Mouse (Mus musculus) liver, postnatal 0 days (tissue): Measurements from ENCODE around the gene Msi2. TPM values are rescaled to one million over a fixed set of nuclear protein-coding genes. Genes with fewer than 3 reads are reported as not detected.

Experiments
- ATAC-seq: fragments of 200-750 bp; cut with Nextera tagmentation; 2 replicates; pipeline ENCODE4 v1.8.0; 2017; ENCODE audit warnings: mild to moderate bottlenecking, moderate library complexity
- DNase-seq: peaks from one replicate; pipeline ENCODE4 v3.0.0-alpha.2; 2016
- H3K27ac ChIP-seq: fragments of 300-500 bp; sonication (generic); 2 replicates; pipeline ENCODE4 v1.5.1; 2014; ENCODE audit warnings: antibody characterized with exemption, moderate library complexity, mild to moderate bottlenecking, low read depth
- H3K27me3 ChIP-seq: fragments of 300-500 bp; sonication (generic); 2 replicates; pipeline ENCODE4 v1.6.1; 2014; ENCODE audit warnings: low read length, control low read depth, mixed read lengths; ENCODE audit not compliant: insufficient read depth
- H3K36me3 ChIP-seq: fragments of 300-500 bp; sonication (generic); replicated peaks from 2 replicates; pipeline ENCODE4 v1.6.1; 2014; ENCODE audit warnings: mild to moderate bottlenecking, control low read depth, low read length, moderate library complexity, mixed read lengths; ENCODE audit not compliant: insufficient read depth
- H3K4me1 ChIP-seq: fragments of 300-500 bp; sonication (generic); 2 replicates; pipeline ENCODE4 v1.6.1; 2014; ENCODE audit warnings: antibody characterized with exemption, mild to moderate bottlenecking, control low read depth; ENCODE audit not compliant: insufficient read depth
- H3K4me2 ChIP-seq: fragments of 300-500 bp; sonication (generic); 2 replicates; pipeline ENCODE4 v1.6.1; 2014; ENCODE audit warnings: low read depth, mild to moderate bottlenecking, low read length, moderate library complexity, mixed read lengths
- H3K4me3 ChIP-seq: fragments of 300-500 bp; sonication (generic); 2 replicates; pipeline ENCODE4 v1.5.1; 2014; ENCODE audit warnings: low read depth, low read length
- H3K9ac ChIP-seq: fragments of 300-500 bp; sonication (generic); replicated peaks from 2 replicates; pipeline ENCODE4 v1.6.1; 2014; ENCODE audit warnings: mild to moderate bottlenecking, moderate library complexity
- H3K9me3 ChIP-seq: fragments of 300-500 bp; sonication (generic); 2 replicates; pipeline ENCODE4 v1.6.1; 2016; ENCODE audit warnings: mild to moderate bottlenecking, control low read depth, low read length, mixed read lengths
- CTCF ChIP-seq: sonication (generic); IDR thresholded peaks from 2 replicates; pipeline ENCODE4 v1.5.1; 2016; ENCODE audit warnings: antibody characterized with exemption, low read depth
- EP300 ChIP-seq: IDR thresholded peaks from 2 replicates; pipeline ENCODE4 v1.6.1; 2016; ENCODE audit warnings: antibody characterized with exemption, low read depth, mild to moderate bottlenecking
- WGBS: fragments of 180-500 bp; shearing (Covaris S2); extraction: QIAGEN DNeasy Blood & Tissue Kit; methylation state at CpG from one replicate; pipeline ENCODE4 v1.1.7; 2014; ENCODE audit not compliant: insufficient replicate concordance; 5-methylcytosine and 5-hydroxymethylcytosine counted together
- polyA plus RNA-seq: library from polyadenylated mRNA; unstranded; fragments of >200 nt; fragmentation: Nextera tagmentation; extraction: Ambion mirVana; gene quantifications from 2 replicates; pipeline ENCODE4 v1.2.1, GENCODE M21; 2015

Gene Msi2
- polyA plus RNA-seq, 1 experiment from 2014 or later: 3.7 TPM

GRCm38 (mm10) chr11:88309059-88309700 lies 409.1 kb downstream of the Msi2 start:
- WGBS: 79% methylated on average over 10 of the region's 10 CpGs
- peaks cover 2% of the 10 kb centered on the region; the same call in 1 of the 2 replicates for H3K4me1 ChIP-seq
- H3K9ac ChIP-seq: no peak overlapping the region
- H3K4me3 ChIP-seq: no peak overlapping the region
- H3K36me3 ChIP-seq: no peaks in the 10 kb centered on the region
- DNase-seq (no peak), ATAC-seq (no peak)
- H3K9me3 ChIP-seq: no peaks in the 10 kb centered on the region
- H3K27ac ChIP-seq: no peak overlapping the region
- H3K4me2 ChIP-seq: no peak overlapping the region
- no peaks in the 10 kb centered on the region for H3K27me3 ChIP-seq
- TF ChIP-seq CTCF (no peak), EP300 (no peak)

GRCm38 (mm10) chr11:88307616-88308543 lies 410.4 kb downstream of the Msi2 start:
- Histone ChIP-seq H3K4me1 (no peaks in the 10 kb centered on the region), H3K9ac (no peak overlapping the region), H3K27ac (no peak overlapping the region), H3K36me3 (no peaks in the 10 kb centered on the region), H3K9me3 (no peaks in the 10 kb centered on the region), H3K27me3 (no peaks in the 10 kb centered on the region), H3K4me3 (no peak overlapping the region), H3K4me2 (no peak overlapping the region)
- DNase-seq (no peak), ATAC-seq (no peak)
- WGBS: 70% methylated on average over 14 of the region's 14 CpGs
- TF ChIP-seq CTCF (peak; percentile 41), EP300 (no peak)

DNA sequence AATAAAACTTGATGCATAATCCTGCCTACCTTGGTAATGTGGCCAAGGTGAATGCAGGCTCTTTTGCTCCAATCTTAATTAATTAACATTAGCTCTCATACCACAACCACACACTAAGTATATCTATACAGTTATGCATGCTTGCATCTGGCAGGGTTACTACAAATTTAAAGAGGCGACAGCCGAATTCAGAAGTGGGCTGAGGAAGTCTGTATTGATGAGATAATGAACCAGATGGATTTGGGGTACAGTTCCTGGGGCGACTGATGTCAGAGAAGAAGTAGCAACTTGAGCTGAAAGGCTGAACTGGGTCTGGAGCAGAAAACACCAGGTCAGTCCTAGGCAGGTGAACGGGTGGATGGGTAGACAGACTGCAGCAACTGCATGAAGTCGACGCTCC lies 412.6 kb downstream of the Msi2 start:
- DNase-seq: no peak
- Histone ChIP-seq H3K4me1 (no peaks in the 10 kb centered on the region), H3K4me2 (no peak overlapping the region), H3K4me3 (no peak overlapping the region), H3K9ac (no peak overlapping the region), H3K27me3 (no peaks in the 10 kb centered on the region), H3K36me3 (no peaks in the 10 kb centered on the region), H3K27ac (no peak overlapping the region), H3K9me3 (no peaks in the 10 kb centered on the region)
- WGBS: 53% methylated on average over 6 of the region's 6 CpGs
- no peak for ATAC-seq
- no peak for TF ChIP-seq CTCF
- no peak for TF ChIP-seq EP300

DNA sequence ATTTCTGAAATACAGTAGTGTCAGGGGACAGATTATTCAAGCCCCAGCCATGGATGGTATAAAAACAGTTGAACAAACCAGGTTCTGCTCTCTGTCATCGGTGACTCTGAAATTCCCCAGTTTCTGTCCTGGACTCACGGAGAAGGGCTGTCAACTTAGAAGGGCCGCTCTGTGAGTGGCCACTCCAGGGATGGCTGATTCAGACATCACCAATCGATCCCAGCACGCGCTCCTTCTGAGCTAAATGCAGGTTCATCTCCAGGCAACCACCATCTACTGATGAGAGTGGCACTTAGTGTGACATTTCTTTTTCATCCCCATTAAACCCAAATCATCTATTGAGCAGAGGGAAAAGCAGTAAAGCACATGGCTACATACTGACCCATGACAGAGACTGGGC lies 416.7 kb downstream of the Msi2 start:
- WGBS: 66% methylated on average over 6 of the region's 6 CpGs
- DNase-seq (no peak), ATAC-seq (no peak)
- no peak overlapping the region for H3K4me3 ChIP-seq
- TF ChIP-seq CTCF (no peak), EP300 (no peak)
- H3K27me3 ChIP-seq: no peaks in the 10 kb centered on the region
- no peak overlapping the region for H3K27ac ChIP-seq
- no peaks in the 10 kb centered on the region for H3K9me3 ChIP-seq
- no peak overlapping the region for H3K9ac ChIP-seq
- no peaks in the 10 kb centered on the region for H3K4me1 ChIP-seq
- no peaks in the 10 kb centered on the region for H3K36me3 ChIP-seq
- H3K4me2 ChIP-seq: no peak overlapping the region

- ATAC-seq (no peak), DNase-seq (no peak)
- no peak overlapping the region for H3K4me2 ChIP-seq
- H3K4me3 ChIP-seq: no peak overlapping the region
- H3K4me1 ChIP-seq: no peaks in the 10 kb centered on the region
- no peaks in the 10 kb centered on the region for H3K36me3 ChIP-seq
- H3K27me3 ChIP-seq: no peaks in the 10 kb centered on the region
- H3K9ac ChIP-seq: no peak overlapping the region
- TF ChIP-seq CTCF (no peak), EP300 (no peak)
- 72% methylated on average over 4 of the region's 4 CpGs for WGBS
- no peak overlapping the region for H3K27ac ChIP-seq
- H3K9me3 ChIP-seq: no peaks in the 10 kb centered on the region
Measured at GRCm38 (mm10) chr11:88299345-88299744, 419.0 kb downstream of the Msi2 start.

GRCm38 (mm10) chr11:88297526-88297925 lies 420.8 kb downstream of the Msi2 start:
- 74% methylated on average over 4 of the region's 4 CpGs for WGBS
- Histone ChIP-seq H3K9ac (no peak overlapping the region), H3K36me3 (no peaks in the 10 kb centered on the region), H3K27me3 (peaks cover 10% of the 10 kb centered on the region), H3K27ac (no peak overlapping the region), H3K4me3 (no peak overlapping the region), H3K9me3 (no peaks in the 10 kb centered on the region), H3K4me2 (no peak overlapping the region), H3K4me1 (no peaks in the 10 kb centered on the region)
- DNase-seq (no peak), ATAC-seq (no peak)
- peak; percentile 48 for TF ChIP-seq CTCF
- TF ChIP-seq EP300: no peak
